18 mouse cellular contexts compared by ENCODE assay signal in genomic region chr2:152075294-152075889, GRCm38 (mm10). TPM values are rescaled to one million over a fixed set of nuclear protein-coding genes. Genes with fewer than 3 reads are reported as not detected.
DNase-seq lines count a peak whose midpoint lies in the region.
"Had no signal": no experiment of that assay in that cellular context is flagged by ENCODE, and none has a peak within 500 bp of the region (broad histone marks: within the 10 kb centered on the region; RNA-seq: fewer than 3 reads in every experiment).

No protein-coding gene starts in this region.

- intact Hi-C loops in heart, postnatal 10 days (cut with DNase I) = no loop called here

- DNase-seq in cerebellum, adult 11-12 months = peak; percentile 17
- no peak for DNase-seq in cerebellum, adult 9-10 months
- DNase-seq in cerebellum, postnatal 14 days = peak; percentile 86 to 89
- DNase-seq in cerebellum, adult 8-10 months = no peak
- DNase-seq in heart, adult 11 months = peak; percentile 82
- no peak for DNase-seq in heart, postnatal 10 days
- DNase-seq in ES-CJ7 (ENCODE audit: low read depth, low spot score) = peak; percentile 44
- DNase-seq: adrenal gland, postnatal 10 days; adrenal gland, postnatal 36 days; forebrain, postnatal 0 days; gastrocnemius, postnatal 10 days; gastrocnemius, postnatal 36 days; heart, postnatal 36 days; kidney, adult 18-20 months had no signal

RNA-seq across cellular contexts. Expression of gene Scrt2, which starts 5.9 kb away (rescaled TPM):
- not detected for total RNA-seq in heart, postnatal 10 days (2021)
- total RNA-seq: common myeloid progenitor, adult 5-6 weeks; gastrocnemius, adult 18-20 months; gastrocnemius, postnatal 10 days; gastrocnemius, postnatal 36 days; granulocyte monocyte progenitor cell, adult 5-6 weeks; heart, adult 8-10 months; heart, postnatal 36 days had no signal

RNA-seq across cellular contexts. Expression of gene Srxn1, which starts 29.9 kb away (rescaled TPM):
- total RNA-seq in heart, postnatal 10 days (2021) = 10 to 100 TPM; 11.3 to 12.1 TPM

Comparison
In these comparisons a context has a peak if more than half of its experiments do, and no peak if none do; other contexts are left out.
1. DNase-seq: peak in cerebellum, adult 11-12 months (single experiment), cerebellum, postnatal 14 days (2 of 2), heart, adult 11 months (single experiment) and ES-CJ7 (single experiment); none in cerebellum, adult 9-10 months (single experiment), cerebellum, adult 8-10 months (single experiment) and heart, postnatal 10 days (0 of 2).